Mouse (Mus musculus): ENCODE data around the gene Id2. TPM values are rescaled to one million over a fixed set of nuclear protein-coding genes. Genes with fewer than 3 reads are reported as not detected.

The Id2 gene
- 323 and 357 TPM in 2 replicates for polyA plus RNA-seq (2021; fragmentation: Nextera tagmentation)
- long read RNA-seq, experiment 1, transcript Id2-201 (3 exons, 1,270 nt), result major isoform, 139 of 143 reads
- long read RNA-seq, experiment 1, partial matches to known transcripts, result 1 of 143 reads
- long read RNA-seq, experiment 1, other reads (novel, unspliced or antisense), result 2 of 143 reads
- long read RNA-seq, experiment 2, transcript Id2-201 (3 exons, 1,270 nt), result major isoform, 274 of 408 reads
- long read RNA-seq, experiment 2, partial matches to known transcripts, result 134 of 408 reads
- long read RNA-seq, experiment 2, other reads (novel, unspliced or antisense), result 0 of 408 reads

GRCm38 (mm10) chr12:25097052-25097209 lies at the start of gene Id2:
Gene Id2 (minus strand): TSS chr12:25097140.

Other genes starting within 250 kb of the Id2 start
- gene Kidins220, start 122.2 kb downstream of the Id2 start, polyA plus RNA-seq (2021; fragmentation: Nextera tagmentation), result 45.3 and 53.7 TPM in 2 replicates

Data from left cerebral cortex, adult 6 months (tissue).